Mouse (Mus musculus): ENCODE measurements around the gene Tanc2.

Gene Tanc2

GRCm38 (mm10) chr11:105958566-105958965 is 368.8 kb downstream of the Tanc2 start:
- no peak for DNase-seq

GRCm38 (mm10) chr11:105959355-105959754 is 369.6 kb downstream of the Tanc2 start:
- DNase-seq, result no peak

GRCm38 (mm10) chr11:105964691-105965090 is 374.9 kb downstream of the Tanc2 start:
- no peak for DNase-seq

- DNase-seq, result no peak
Observed at GRCm38 (mm10) chr11:105966288-105966687, 376.5 kb downstream of the Tanc2 start.

- DNase-seq, result no peak
Observed at GRCm38 (mm10) chr11:105967741-105968574, 378.2 kb downstream of the Tanc2 start, which contains the start of gene Ace. TSS of gene Ace (plus strand) at chr11:105967945.

- no peak for DNase-seq
Observed at GRCm38 (mm10) chr11:105968948-105969347, 379.2 kb downstream of the Tanc2 start.

GRCm38 (mm10) chr11:105969516-105969915 is 379.7 kb downstream of the Tanc2 start:
- DNase-seq, result no peak

- DNase-seq, result no peak
Observed at GRCm38 (mm10) chr11:105974593-105974992, 384.8 kb downstream of the Tanc2 start.

GRCm38 (mm10) chr11:105975050-105975449 is 385.3 kb downstream of the Tanc2 start:
- DNase-seq, result no peak

GRCm38 (mm10) chr11:105975636-105976035 is 385.9 kb downstream of the Tanc2 start:
- no peak for DNase-seq

- DNase-seq, result no peak
Observed at GRCm38 (mm10) chr11:105978232-105978631, 388.4 kb downstream of the Tanc2 start.

- no peak for DNase-seq
Observed at GRCm38 (mm10) chr11:105978634-105979033, 388.8 kb downstream of the Tanc2 start.
